Mouse (Mus musculus) mouse embryonic stem cell (cell line): ENCODE data around the gene Gm27029.
"Not testable (repeated sequence)": the region's sequence is repeated elsewhere in the genome, so short reads cannot be mapped to it uniquely, and the experiment has no call there.

ENCODE experiments used
- in situ Hi-C, 2 experiments: fragments of 300-500 bp; cut with MboI; formaldehyde crosslinking; loops; 1 replicate in 1 of 2; 3 replicates in 1 of 2; pipeline ENCODE4 v1.14.3; 2019 to 2020; ENCODE audit warnings: low sequenced_read_pairs in 2 of 2, low pct_unique_long_range_greater_than_20kb in 1 of 2, mixed read lengths in 1 of 2; ENCODE audit not compliant: unreplicated experiment in 1 of 2

Gm27029 gene

GRCm38 (mm10) chr11:101424105-101424851 is at the start of gene Gm27029:
Gene Gm27029, minus strand, starts transcription at chr11:101424796.
- in situ Hi-C loops: no loop called here

GRCm38 (mm10) chr11:101474298-101474697 is 49.7 kb upstream of the Gm27029 start:
- in situ Hi-C loops: no loop called here

- in situ Hi-C loops: not testable (repeated sequence)
Observed at GRCm38 (mm10) chr11:101473686-101474085, 49.1 kb upstream of the Gm27029 start.

- in situ Hi-C loops: no loop called here
Observed at GRCm38 (mm10) chr11:101472336-101472735, 47.7 kb upstream of the Gm27029 start.

- in situ Hi-C loops: no loop called here
Observed at GRCm38 (mm10) chr11:101471926-101472325, 47.3 kb upstream of the Gm27029 start.

GRCm38 (mm10) chr11:101470206-101470605 is 45.6 kb upstream of the Gm27029 start:
- in situ Hi-C loops: no loop called here

GRCm38 (mm10) chr11:101469155-101469554 is 44.6 kb upstream of the Gm27029 start:
- in situ Hi-C loops: no loop called here

GRCm38 (mm10) chr11:101468731-101469130 is 44.1 kb upstream of the Gm27029 start:
- in situ Hi-C loops: no loop called here

- in situ Hi-C loops: no loop called here
Observed at GRCm38 (mm10) chr11:101468263-101468688, 43.7 kb upstream of the Gm27029 start.

- in situ Hi-C loops: no loop called here
Observed at GRCm38 (mm10) chr11:101467477-101468262, 43.1 kb upstream of the Gm27029 start.

- in situ Hi-C loops: not testable (repeated sequence)
Observed at GRCm38 (mm10) chr11:101466552-101466950, 42.0 kb upstream of the Gm27029 start.

- in situ Hi-C loops: no loop called here
Observed at GRCm38 (mm10) chr11:101465869-101466551, 41.4 kb upstream of the Gm27029 start, which contains the start of gene Vat1. Gene Vat1, minus strand, starts transcription at chr11:101466230.

GRCm38 (mm10) chr11:101465101-101465868 is 40.7 kb upstream of the Gm27029 start:
- in situ Hi-C loops: no loop called here

GRCm38 (mm10) chr11:101464211-101465100 is 39.9 kb upstream of the Gm27029 start, which contains the start of gene Rnd2:
Gene Rnd2, plus strand, starts transcription at chr11:101464999.
- in situ Hi-C loops: no loop called here

GRCm38 (mm10) chr11:101462583-101463440 is 38.2 kb upstream of the Gm27029 start:
- in situ Hi-C loops: no loop called here

GRCm38 (mm10) chr11:101462141-101462540 is 37.5 kb upstream of the Gm27029 start:
- in situ Hi-C loops: no loop called here

- in situ Hi-C loops: no loop called here
Observed at GRCm38 (mm10) chr11:101460321-101460720, 35.7 kb upstream of the Gm27029 start.
